Mouse (Mus musculus): ENCODE measurements at regions not wholly inside any gene's neighbourhood (a gene's known extent, or its start where the extent isn't known, plus 50 kb on each side); places are given as distances from the start of the nearest gene placed in this dataset.

DNA sequence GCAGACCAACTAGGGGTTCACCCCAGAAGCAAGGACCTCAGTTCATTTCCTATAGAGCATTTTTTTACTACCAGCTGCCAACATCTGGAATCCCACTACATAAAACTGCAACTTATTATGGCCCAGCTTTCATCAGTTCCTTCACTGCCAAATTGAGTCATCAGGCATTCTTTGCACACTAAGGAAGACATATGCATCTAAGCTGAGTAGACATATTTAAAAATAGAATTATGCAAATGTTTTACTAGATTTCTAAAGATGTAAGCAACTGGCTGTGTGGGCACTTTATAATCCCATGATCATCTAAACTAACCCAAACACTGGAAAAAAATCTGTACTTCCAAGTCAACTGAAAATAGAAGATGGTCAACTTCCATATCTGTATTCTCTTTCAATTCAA lies 415.9 kb upstream of the Rarb start:
- Histone ChIP-seq H3K9me3 (no peaks in the 10 kb centered on the region), H3K27me3 (no peaks in the 10 kb centered on the region), H3K27ac (replicated peaks) (no peak overlapping the region), H3K4me3 (no peak overlapping the region), H3K4me2 (replicated peaks) (no peak overlapping the region), H3K36me3 (no peaks in the 10 kb centered on the region), H3K4me1 (no peaks in the 10 kb centered on the region), H3K9ac (replicated peaks) (no peak overlapping the region)
- no peak for ATAC-seq (ENCODE audit: low FRiP score, low read depth)

DNA sequence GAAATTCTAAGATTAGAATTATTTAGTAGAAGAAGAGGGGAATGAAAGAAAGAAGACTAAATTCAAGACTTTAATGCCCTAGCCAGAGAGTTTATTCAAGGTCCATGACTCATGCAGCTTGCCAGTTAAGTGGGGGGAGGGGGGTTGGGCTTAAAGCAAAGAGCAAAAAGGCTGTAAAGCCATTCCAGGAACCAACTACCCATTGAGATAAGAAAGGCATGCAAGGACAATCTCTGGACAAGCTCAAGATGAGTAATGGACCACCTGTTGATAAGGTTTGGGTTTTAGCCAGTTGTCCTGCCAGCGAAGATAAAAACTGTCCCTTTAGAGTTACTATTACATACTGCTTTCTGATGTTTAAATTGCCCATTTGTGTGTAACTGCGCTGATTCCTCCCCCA lies 392.5 kb upstream of the Rarb start:
- no peak overlapping the region for H3K4me3 ChIP-seq
- no peaks in the 10 kb centered on the region for H3K9me3 ChIP-seq
- H3K4me1 ChIP-seq, result no peaks in the 10 kb centered on the region
- WGBS, result 94% methylated on average over 2 of the region's 2 CpGs
- no peaks in the 10 kb centered on the region for H3K36me3 ChIP-seq
- no peak overlapping the region for H3K4me2 ChIP-seq (replicated peaks)
- H3K9ac ChIP-seq (replicated peaks), result no peak overlapping the region
- H3K27ac ChIP-seq (replicated peaks), result no peak overlapping the region
- no peaks in the 10 kb centered on the region for H3K27me3 ChIP-seq
- no peak for ATAC-seq (ENCODE audit: low FRiP score, low read depth)

DNA sequence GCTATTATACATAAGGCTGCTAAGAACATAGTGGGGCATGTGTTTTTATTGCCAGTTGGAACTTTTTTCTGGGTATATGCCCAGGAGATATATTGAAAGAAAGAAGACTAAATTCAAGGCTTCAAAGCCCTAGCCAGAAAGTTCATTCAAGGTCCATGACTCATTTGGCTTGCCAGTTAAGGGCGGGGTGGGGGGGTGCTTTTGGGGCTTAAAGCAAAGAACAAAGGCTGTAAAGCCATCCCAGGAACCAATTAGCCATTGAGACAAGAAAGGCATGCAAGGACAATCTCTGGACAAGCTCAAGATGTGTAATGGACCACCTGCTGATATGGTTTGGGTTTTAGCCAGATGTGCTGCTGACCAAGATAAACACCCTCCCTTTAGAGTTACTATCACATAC lies 386.7 kb upstream of the Rarb start:
- no peak overlapping the region for H3K4me3 ChIP-seq
- WGBS, result 74% methylated on average over 1 of the region's 1 CpGs
- ATAC-seq (ENCODE audit: low FRiP score, low read depth), result no peak
- H3K9ac ChIP-seq (replicated peaks), result no peak overlapping the region
- H3K9me3 ChIP-seq, result peaks cover 8% of the 10 kb centered on the region; the same call in 1 of the 2 replicates
- no peak overlapping the region for H3K27ac ChIP-seq (replicated peaks)
- H3K36me3 ChIP-seq, result no peaks in the 10 kb centered on the region
- no peaks in the 10 kb centered on the region for H3K4me1 ChIP-seq
- no peaks in the 10 kb centered on the region for H3K27me3 ChIP-seq
- no peak overlapping the region for H3K4me2 ChIP-seq (replicated peaks)

DNA sequence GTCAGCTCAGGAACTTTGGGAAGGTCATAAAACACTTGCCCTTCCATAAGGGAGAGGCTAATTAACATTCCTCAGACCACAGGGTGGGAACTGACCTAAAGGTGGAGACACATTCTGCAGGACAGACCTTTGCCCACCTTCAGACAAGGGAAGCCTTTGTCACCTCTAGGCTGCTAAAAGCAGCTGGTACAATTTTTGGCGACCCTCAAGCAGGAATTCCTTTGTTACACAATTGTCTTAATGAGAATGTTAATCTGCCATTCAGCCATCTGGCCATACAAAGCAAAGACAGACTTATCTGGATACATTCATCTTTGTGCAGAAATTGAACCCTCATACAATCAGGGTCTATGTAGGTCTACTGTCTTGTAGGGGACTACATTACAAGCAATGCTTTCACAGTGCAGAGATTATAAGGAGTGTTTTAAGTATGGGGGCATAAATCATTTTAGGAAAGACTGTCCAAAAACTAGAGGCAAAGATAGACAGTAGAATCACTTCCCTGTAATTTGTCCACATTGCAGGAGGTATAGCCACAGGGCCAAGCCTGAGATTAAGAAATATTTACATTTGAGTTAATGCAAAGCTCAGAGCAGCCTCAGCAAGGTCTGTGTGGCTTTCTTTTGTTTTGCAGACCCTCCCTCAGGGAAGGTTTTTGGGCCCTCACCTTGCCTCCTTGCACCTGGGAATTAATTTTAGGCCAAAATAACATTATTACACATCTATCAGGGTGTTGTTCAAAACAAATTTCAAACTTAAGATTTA lies 384.5 kb upstream of the Rarb start:
- Histone ChIP-seq H3K9me3 (peaks cover 8% of the 10 kb centered on the region; the same call in 1 of the 2 replicates), H3K36me3 (no peaks in the 10 kb centered on the region), H3K4me2 (replicated peaks) (no peak overlapping the region), H3K9ac (replicated peaks) (no peak overlapping the region), H3K27me3 (no peaks in the 10 kb centered on the region), H3K4me1 (no peaks in the 10 kb centered on the region), H3K4me3 (no peak overlapping the region), H3K27ac (replicated peaks) (no peak overlapping the region)
- whole genome bisulfite sequencing, result 65% methylated on average over 1 of the region's 1 CpGs
- no peak for ATAC-seq (ENCODE audit: low FRiP score, low read depth)

DNA sequence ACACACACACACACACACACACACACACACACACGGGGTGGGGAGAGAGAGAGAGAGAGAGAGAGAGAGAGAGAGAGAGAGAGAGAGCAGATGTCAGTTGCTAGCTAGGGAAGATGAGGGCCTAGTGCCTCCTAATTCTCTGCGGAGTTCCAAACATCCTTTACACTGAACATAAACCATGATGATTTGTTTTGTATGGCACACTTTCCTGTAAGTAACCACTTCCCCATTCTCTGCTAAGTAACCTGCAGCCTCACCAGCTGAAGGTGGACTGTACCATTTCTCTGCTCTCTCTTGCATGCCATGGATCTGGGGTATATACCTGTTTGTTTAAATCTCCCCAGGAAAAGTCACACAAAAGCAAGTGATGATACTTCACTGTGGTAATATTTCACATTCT lies 374.0 kb upstream of the Rarb start:
- 58% methylated on average over 2 of the region's 2 CpGs for WGBS
- Histone ChIP-seq H3K9ac (replicated peaks) (no peak overlapping the region), H3K4me3 (no peak overlapping the region), H3K27ac (replicated peaks) (no peak overlapping the region), H3K36me3 (no peaks in the 10 kb centered on the region), H3K4me2 (replicated peaks) (no peak overlapping the region), H3K4me1 (no peaks in the 10 kb centered on the region), H3K9me3 (no peaks in the 10 kb centered on the region), H3K27me3 (no peaks in the 10 kb centered on the region)
- no peak for ATAC-seq (ENCODE audit: low FRiP score, low read depth)

DNA sequence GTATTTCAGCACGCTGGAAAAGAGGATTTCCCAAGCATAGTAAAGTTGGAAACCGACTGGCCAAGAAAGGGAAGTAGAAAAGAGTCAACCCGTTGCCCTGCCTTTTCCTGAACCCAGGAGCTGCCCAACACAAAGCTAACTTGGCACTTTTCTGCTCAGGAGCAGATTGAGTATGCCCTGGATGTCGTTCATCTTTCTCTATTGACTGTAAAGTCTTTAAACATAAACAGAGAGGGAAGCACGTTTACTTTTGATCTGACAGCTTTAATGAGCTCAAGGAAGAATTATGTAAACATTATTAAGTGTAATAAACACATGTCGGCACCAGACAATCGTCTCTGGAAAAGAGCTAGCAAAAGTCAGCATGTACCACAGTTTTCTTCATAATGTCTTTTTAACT lies 354.3 kb upstream of the Rarb start:
- no peak for ATAC-seq (ENCODE audit: low FRiP score, low read depth)
- peaks cover 8% of the 10 kb centered on the region; the same call in 1 of the 2 replicates for H3K4me1 ChIP-seq
- no peaks in the 10 kb centered on the region for H3K36me3 ChIP-seq
- H3K27ac ChIP-seq (replicated peaks), result no peak overlapping the region
- peak overlapping the region; percentile 53 for H3K4me3 ChIP-seq
- H3K27me3 ChIP-seq, result peaks cover 15% of the 10 kb centered on the region
- H3K4me2 ChIP-seq (replicated peaks), result peak overlapping the region; percentile 77
- WGBS, result 41% methylated on average over 7 of the region's 7 CpGs
- no peaks in the 10 kb centered on the region for H3K9me3 ChIP-seq
- H3K9ac ChIP-seq (replicated peaks), result no peak overlapping the region

DNA sequence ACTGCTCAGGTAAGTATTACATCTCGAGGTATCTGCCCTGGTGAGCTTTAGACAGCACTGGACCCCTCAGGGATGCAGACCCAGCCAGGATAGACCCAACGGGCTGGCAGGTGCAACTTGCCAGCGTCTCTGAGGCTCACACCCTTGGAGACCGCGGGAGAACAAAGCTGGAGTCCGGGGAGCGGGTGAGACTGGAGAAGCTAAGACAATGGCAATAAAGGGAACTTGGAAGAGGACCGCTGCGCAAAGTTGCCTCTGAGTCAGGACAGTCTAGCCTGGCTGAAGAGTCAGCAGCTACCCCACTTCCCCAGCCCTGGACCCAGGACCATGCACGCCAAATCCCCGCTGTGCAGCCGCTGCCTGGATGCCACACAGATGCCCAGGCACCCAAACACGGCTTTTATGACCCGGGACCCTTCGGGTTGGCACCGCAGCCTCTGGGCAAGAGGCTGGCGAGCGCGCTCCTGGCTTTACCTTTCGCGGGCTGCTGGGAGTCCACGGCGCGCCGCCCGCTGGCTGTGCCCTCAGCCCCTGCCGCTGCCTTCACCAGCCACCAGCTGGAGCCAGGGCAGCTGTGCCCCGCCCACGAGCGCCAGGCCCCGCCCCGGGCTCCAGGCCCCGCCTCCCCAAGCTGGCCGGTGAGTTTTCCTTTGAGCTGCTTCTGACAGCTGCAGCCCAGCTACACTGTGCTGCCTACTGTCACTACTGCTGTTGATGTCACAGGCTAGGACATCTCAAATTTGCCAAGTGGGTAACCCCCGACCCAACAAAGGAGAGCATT lies 353.6 kb upstream of the Rarb start:
- Histone ChIP-seq H3K27me3 (peaks cover 15% of the 10 kb centered on the region), H3K4me2 (replicated peaks) (peak overlapping the region; percentile 77), H3K4me1 (peaks cover 8% of the 10 kb centered on the region; the same call in 1 of the 2 replicates), H3K9ac (replicated peaks) (peak overlapping the region; percentile 39; the same call in 1 of the 2 replicates), H3K4me3 (peak overlapping the region; percentile 53), H3K9me3 (no peaks in the 10 kb centered on the region), H3K27ac (replicated peaks) (no peak overlapping the region), H3K36me3 (no peaks in the 10 kb centered on the region)
- peak; percentile 99 for ATAC-seq (ENCODE audit: low FRiP score, low read depth)
- WGBS, result 2% methylated on average over 32 of the region's 35 CpGs

DNA sequence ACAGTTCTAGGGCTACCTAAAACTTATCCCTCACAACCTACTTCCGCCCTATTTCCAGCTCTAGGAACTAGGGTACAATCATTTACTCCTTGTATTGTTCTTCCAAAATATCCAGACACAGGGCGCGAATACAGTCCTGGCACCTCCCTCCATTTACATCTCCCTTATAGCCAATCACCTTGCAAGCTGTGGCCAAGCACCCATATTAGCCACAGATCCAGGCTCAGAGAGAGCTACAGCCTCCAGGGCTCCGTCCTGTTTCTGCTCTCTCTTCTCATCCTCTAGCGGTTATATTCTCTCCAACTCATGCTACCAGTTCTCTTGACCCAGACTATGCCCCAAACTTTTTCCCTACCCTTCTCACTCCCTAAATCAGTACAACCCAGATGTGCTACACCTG lies 352.9 kb upstream of the Rarb start:
- ATAC-seq (ENCODE audit: low FRiP score, low read depth), result peak; percentile 12
- H3K4me3 ChIP-seq, result peak overlapping the region; percentile 53
- WGBS, result 37% methylated on average over 5 of the region's 5 CpGs
- H3K4me1 ChIP-seq, result peaks cover 8% of the 10 kb centered on the region; the same call in 1 of the 2 replicates
- H3K4me2 ChIP-seq (replicated peaks), result peak overlapping the region; percentile 77
- no peaks in the 10 kb centered on the region for H3K9me3 ChIP-seq
- peaks cover 15% of the 10 kb centered on the region for H3K27me3 ChIP-seq
- no peak overlapping the region for H3K27ac ChIP-seq (replicated peaks)
- H3K9ac ChIP-seq (replicated peaks), result no peak overlapping the region
- H3K36me3 ChIP-seq, result no peaks in the 10 kb centered on the region

DNA sequence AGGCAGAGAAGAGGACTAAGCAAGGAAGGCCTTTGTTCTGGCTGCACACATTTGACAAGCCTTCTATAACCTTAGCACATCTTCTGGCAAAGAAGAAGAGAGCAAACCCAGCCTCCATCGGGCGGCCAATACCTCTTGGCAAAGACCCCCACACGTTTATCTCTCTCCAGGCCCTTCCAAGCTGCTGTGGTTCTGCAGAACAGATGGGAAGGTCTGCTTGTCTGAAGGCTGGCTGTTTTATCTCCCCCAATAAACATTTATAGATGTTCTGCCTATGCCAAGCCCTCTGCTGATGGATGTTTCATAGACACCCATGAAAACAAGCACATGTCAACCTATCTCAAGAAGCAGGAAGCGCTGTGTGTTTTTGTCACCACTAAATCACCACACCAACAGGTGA lies 339.4 kb upstream of the Rarb start:
- no peaks in the 10 kb centered on the region for H3K36me3 ChIP-seq
- no peak overlapping the region for H3K4me3 ChIP-seq
- 89% methylated on average over 4 of the region's 4 CpGs for WGBS
- no peaks in the 10 kb centered on the region for H3K4me1 ChIP-seq
- no peak for ATAC-seq (ENCODE audit: low FRiP score, low read depth)
- H3K9me3 ChIP-seq, result no peaks in the 10 kb centered on the region
- no peak overlapping the region for H3K27ac ChIP-seq (replicated peaks)
- H3K9ac ChIP-seq (replicated peaks), result no peak overlapping the region
- no peaks in the 10 kb centered on the region for H3K27me3 ChIP-seq
- no peak overlapping the region for H3K4me2 ChIP-seq (replicated peaks)

DNA sequence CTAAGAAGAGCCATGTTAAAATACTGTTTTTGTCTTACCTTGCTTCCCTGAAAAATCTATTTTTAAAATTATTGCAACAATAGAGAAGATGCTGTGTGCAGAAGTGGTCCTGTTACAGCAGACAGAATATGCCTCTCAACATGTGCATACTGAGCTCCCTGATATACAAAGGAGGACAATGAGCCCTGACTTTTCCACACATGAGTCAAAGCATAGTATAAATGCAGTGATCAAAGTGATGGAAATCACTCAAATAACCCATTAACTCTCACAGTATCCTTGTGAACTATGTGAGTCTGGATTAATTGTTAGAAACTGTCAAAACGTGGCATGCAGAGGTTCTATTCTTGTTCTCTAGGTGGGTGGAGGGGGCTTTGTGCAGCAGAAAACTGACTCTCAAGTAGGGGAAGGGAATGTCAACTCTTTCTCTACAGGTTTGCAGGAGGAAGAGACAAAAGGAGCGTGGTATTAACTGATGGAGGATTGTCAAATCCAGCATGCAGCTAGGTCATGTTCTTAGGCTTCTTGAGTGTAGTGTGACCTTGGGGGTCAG lies 337.5 kb upstream of the Rarb start:
- no peaks in the 10 kb centered on the region for H3K4me1 ChIP-seq
- H3K4me3 ChIP-seq, result no peak overlapping the region
- ATAC-seq (ENCODE audit: low FRiP score, low read depth), result no peak
- H3K27ac ChIP-seq (replicated peaks), result no peak overlapping the region
- H3K36me3 ChIP-seq, result no peaks in the 10 kb centered on the region
- no peaks in the 10 kb centered on the region for H3K27me3 ChIP-seq
- H3K9ac ChIP-seq (replicated peaks), result no peak overlapping the region
- H3K9me3 ChIP-seq, result no peaks in the 10 kb centered on the region
- no peak overlapping the region for H3K4me2 ChIP-seq (replicated peaks)
- WGBS, result 66% methylated on average over 2 of the region's 2 CpGs

DNA sequence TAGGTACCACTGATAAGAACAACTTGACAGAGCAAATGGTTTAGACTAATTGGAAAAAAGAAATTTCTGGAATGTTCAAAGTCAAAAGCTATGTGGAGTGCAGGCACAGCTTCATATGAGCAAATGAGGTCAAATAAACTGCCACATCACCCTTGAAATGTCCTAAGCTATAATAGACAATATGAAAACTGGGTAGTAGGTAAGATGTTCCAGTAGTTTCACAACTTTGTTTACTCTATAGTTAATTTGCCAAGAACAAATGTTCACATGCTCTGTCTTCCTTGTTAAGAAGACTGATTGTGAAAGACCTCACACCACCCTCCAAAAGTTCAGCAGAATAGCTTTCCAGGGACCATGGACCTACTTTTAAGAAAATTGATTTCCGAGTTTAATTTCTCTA lies 301.7 kb upstream of the Rarb start:
- H3K4me3 ChIP-seq, result no peak overlapping the region
- H3K9ac ChIP-seq (replicated peaks), result no peak overlapping the region
- H3K9me3 ChIP-seq, result no peaks in the 10 kb centered on the region
- H3K27me3 ChIP-seq, result no peaks in the 10 kb centered on the region
- ATAC-seq (ENCODE audit: low FRiP score, low read depth), result no peak
- no peak overlapping the region for H3K27ac ChIP-seq (replicated peaks)
- no peaks in the 10 kb centered on the region for H3K4me1 ChIP-seq
- 90% methylated on average over 1 of the region's 1 CpGs for WGBS
- no peak overlapping the region for H3K4me2 ChIP-seq (replicated peaks)
- H3K36me3 ChIP-seq, result no peaks in the 10 kb centered on the region

DNA sequence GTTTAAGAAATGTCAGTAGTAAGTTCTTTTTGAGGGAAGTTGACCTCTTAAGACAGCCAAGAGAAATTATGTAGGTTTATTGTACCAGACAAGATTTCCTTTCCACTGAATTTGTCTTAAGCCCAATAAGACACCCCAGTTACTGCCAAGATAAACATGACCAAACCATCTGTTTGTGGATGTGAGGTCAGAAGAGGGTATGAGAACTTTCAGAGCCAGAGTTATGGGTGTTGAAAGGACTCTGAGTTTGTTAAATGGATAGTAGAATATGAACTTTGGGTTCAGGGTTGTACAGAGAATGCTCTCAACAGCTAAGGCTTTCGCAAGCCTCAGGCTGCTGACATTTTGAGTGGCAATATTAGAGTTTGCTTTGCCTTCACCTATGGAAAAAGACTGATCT lies 287.7 kb upstream of the Rarb start:
- H3K27me3 ChIP-seq, result no peaks in the 10 kb centered on the region
- no peak overlapping the region for H3K27ac ChIP-seq (replicated peaks)
- no peak overlapping the region for H3K4me3 ChIP-seq
- H3K36me3 ChIP-seq, result no peaks in the 10 kb centered on the region
- H3K4me1 ChIP-seq, result no peaks in the 10 kb centered on the region
- no peak overlapping the region for H3K4me2 ChIP-seq (replicated peaks)
- no peak overlapping the region for H3K9ac ChIP-seq (replicated peaks)
- ATAC-seq (ENCODE audit: low FRiP score, low read depth), result no peak
- no peaks in the 10 kb centered on the region for H3K9me3 ChIP-seq
- WGBS, result 96% methylated on average over 1 of the region's 1 CpGs
